Mouse (Mus musculus) lung, embryonic 14.5 days (tissue): ENCODE data around the gene Dnah2. TPM values are rescaled to one million over a fixed set of nuclear protein-coding genes. Genes with fewer than 3 reads are reported as not detected.

Experiments
- ATAC-seq: fragments of 200-750 bp; cut with Nextera tagmentation; 2 replicates; pipeline ENCODE4 v1.8.0; 2017; ENCODE audit warnings: mild to moderate bottlenecking, moderate TSS enrichment, moderate library complexity; ENCODE audit not compliant: insufficient read depth
- DNase-seq: peaks from one replicate; pipeline ENCODE4 v3.0.0-alpha.2; 2015
- H3K27ac ChIP-seq: fragments of 300-500 bp; sonication (generic); 2 replicates; pipeline ENCODE4 v1.5.1; 2014; ENCODE audit warnings: low read depth, mild to moderate bottlenecking, moderate library complexity
- H3K27me3 ChIP-seq: fragments of 300-500 bp; sonication (generic); 2 replicates; pipeline ENCODE4 v1.6.1; 2014; ENCODE audit warnings: low read length, control low read depth; ENCODE audit not compliant: insufficient read depth
- H3K36me3 ChIP-seq: fragments of 300-500 bp; sonication (generic); 2 replicates; pipeline ENCODE4 v1.6.1; 2014; ENCODE audit warnings: control low read depth; ENCODE audit not compliant: insufficient read depth
- H3K4me1 ChIP-seq: fragments of 300-500 bp; sonication (generic); 2 replicates; pipeline ENCODE4 v1.6.1; 2014; ENCODE audit warnings: antibody characterized with exemption, control low read depth; ENCODE audit not compliant: insufficient read depth
- H3K4me2 ChIP-seq: fragments of 300-500 bp; sonication (generic); 2 replicates; pipeline ENCODE4 v1.6.1; 2014; ENCODE audit warnings: mild to moderate bottlenecking
- H3K4me3 ChIP-seq: fragments of 300-500 bp; sonication (generic); 2 replicates; pipeline ENCODE4 v1.5.1; 2014; ENCODE audit warnings: low read depth, low read length
- H3K9ac ChIP-seq: fragments of 300-500 bp; sonication (generic); 2 replicates; pipeline ENCODE4 v1.6.1; 2014
- H3K9me3 ChIP-seq: fragments of 300-500 bp; sonication (generic); 2 replicates; pipeline ENCODE4 v1.6.1; 2016; ENCODE audit warnings: low read depth, low read length, control low read depth
- CTCF ChIP-seq: IDR thresholded peaks from 2 replicates; pipeline ENCODE4 v1.5.1; 2016; ENCODE audit warnings: antibody characterized with exemption, low read depth
- whole genome bisulfite sequencing: fragments of 180-500 bp; shearing (Covaris S2); extraction: QIAGEN DNeasy Blood & Tissue Kit; methylation state at CpG from one replicate; pipeline ENCODE4 v1.1.7; 2014; 5-methylcytosine and 5-hydroxymethylcytosine counted together
- polyA plus RNA-seq: library from polyadenylated mRNA; unstranded; fragments of >200 nt; fragmentation: Nextera tagmentation; extraction: Ambion mirVana; gene quantifications from 2 replicates; pipeline ENCODE4 v1.2.1, GENCODE M21; 2014

The Dnah2 gene
- polyA plus RNA-seq, 1 experiment from 2014 or later: 1.9 TPM

GRCm38 (mm10) chr11:69386758-69387157 is 162.2 kb downstream of the Dnah2 start:
- no peaks in the 10 kb centered on the region for H3K9me3 ChIP-seq
- H3K27me3 ChIP-seq: no peaks in the 10 kb centered on the region
- no peaks in the 10 kb centered on the region for H3K4me1 ChIP-seq
- no peak overlapping the region for H3K27ac ChIP-seq
- peaks cover 6% of the 10 kb centered on the region; the same call in 1 of the 2 replicates for H3K36me3 ChIP-seq
- H3K4me3 ChIP-seq: no peak overlapping the region
- DNase-seq (no peak), ATAC-seq (no peak)
- WGBS: 57% methylated on average over 7 of the region's 7 CpGs
- H3K9ac ChIP-seq: no peak overlapping the region
- H3K4me2 ChIP-seq: no peak overlapping the region
- TF ChIP-seq CTCF: peak; percentile 43

- no peaks in the 10 kb centered on the region for H3K4me1 ChIP-seq
- DNase-seq: no peak
- H3K4me3 ChIP-seq: no peak overlapping the region
- H3K9ac ChIP-seq: no peak overlapping the region
- no peak overlapping the region for H3K27ac ChIP-seq
- no peaks in the 10 kb centered on the region for H3K9me3 ChIP-seq
- H3K4me2 ChIP-seq: no peak overlapping the region
- TF ChIP-seq CTCF: no peak
- WGBS: 75% methylated on average over 6 of the region's 6 CpGs
- peaks cover 6% of the 10 kb centered on the region; the same call in 1 of the 2 replicates for H3K36me3 ChIP-seq
- no peak for ATAC-seq
- no peaks in the 10 kb centered on the region for H3K27me3 ChIP-seq
These were observed 163.9 kb downstream of the Dnah2 start for GRCm38 (mm10) chr11:69384979-69385378.

GRCm38 (mm10) chr11:69382478-69383105 is 166.3 kb downstream of the Dnah2 start:
- H3K4me1 ChIP-seq: no peaks in the 10 kb centered on the region
- 60% methylated on average over 10 of the region's 10 CpGs for WGBS
- peaks cover 12% of the 10 kb centered on the region; the same call in 1 of the 2 replicates for H3K36me3 ChIP-seq
- no peak overlapping the region for H3K4me3 ChIP-seq
- H3K9me3 ChIP-seq: no peaks in the 10 kb centered on the region
- H3K9ac ChIP-seq: peak overlapping the region; percentile 20; the same call in 1 of the 2 replicates
- H3K27me3 ChIP-seq: no peaks in the 10 kb centered on the region
- no peak overlapping the region for H3K27ac ChIP-seq
- no peak for DNase-seq
- TF ChIP-seq CTCF: no peak
- no peak overlapping the region for H3K4me2 ChIP-seq
- no peak for ATAC-seq

- ATAC-seq (no peak), DNase-seq (no peak)
- H3K4me2 ChIP-seq: no peak overlapping the region
- H3K36me3 ChIP-seq: peaks cover 13% of the 10 kb centered on the region; the same call in 1 of the 2 replicates
- TF ChIP-seq CTCF: no peak
- H3K9me3 ChIP-seq: no peaks in the 10 kb centered on the region
- H3K27me3 ChIP-seq: no peaks in the 10 kb centered on the region
- H3K27ac ChIP-seq: no peak overlapping the region
- no peak overlapping the region for H3K4me3 ChIP-seq
- no peaks in the 10 kb centered on the region for H3K4me1 ChIP-seq
- no peak overlapping the region for H3K9ac ChIP-seq
- 72% methylated on average over 6 of the region's 6 CpGs for WGBS
These were observed 167.6 kb downstream of the Dnah2 start for GRCm38 (mm10) chr11:69381356-69381755.

GRCm38 (mm10) chr11:69379600-69379999 is 169.3 kb downstream of the Dnah2 start:
- Histone ChIP-seq H3K9me3 (no peaks in the 10 kb centered on the region), H3K27ac (no peak overlapping the region), H3K4me2 (no peak overlapping the region), H3K4me1 (no peaks in the 10 kb centered on the region), H3K36me3 (peaks cover 19% of the 10 kb centered on the region; the same call in 1 of the 2 replicates), H3K27me3 (no peaks in the 10 kb centered on the region), H3K9ac (no peak overlapping the region), H3K4me3 (no peak overlapping the region)
- 79% methylated on average over 3 of the region's 3 CpGs for WGBS
- no peak for ATAC-seq
- TF ChIP-seq CTCF: no peak
- DNase-seq: no peak

GRCm38 (mm10) chr11:69377766-69378165 is 171.1 kb downstream of the Dnah2 start:
- TF ChIP-seq CTCF: no peak
- H3K9me3 ChIP-seq: no peaks in the 10 kb centered on the region
- no peak overlapping the region for H3K4me3 ChIP-seq
- H3K4me1 ChIP-seq: peaks cover under 1% of the 10 kb centered on the region; the same call in 1 of the 2 replicates
- peaks cover 30% of the 10 kb centered on the region for H3K36me3 ChIP-seq
- no peak overlapping the region for H3K9ac ChIP-seq
- DNase-seq (no peak), ATAC-seq (no peak)
- no peak overlapping the region for H3K27ac ChIP-seq
- H3K4me2 ChIP-seq: no peak overlapping the region
- H3K27me3 ChIP-seq: no peaks in the 10 kb centered on the region
- 68% methylated on average over 3 of the region's 3 CpGs for WGBS

- WGBS: 84% methylated on average over 4 of the region's 4 CpGs
- no peak for ATAC-seq
- Histone ChIP-seq H3K4me1 (peaks cover 15% of the 10 kb centered on the region), H3K36me3 (peaks cover 31% of the 10 kb centered on the region), H3K4me2 (no peak overlapping the region), H3K9ac (no peak overlapping the region), H3K27ac (no peak overlapping the region), H3K27me3 (no peaks in the 10 kb centered on the region), H3K9me3 (no peaks in the 10 kb centered on the region), H3K4me3 (no peak overlapping the region)
- TF ChIP-seq CTCF: no peak
- DNase-seq: no peak
These were observed 173.3 kb downstream of the Dnah2 start for GRCm38 (mm10) chr11:69375646-69376045.
